Mouse (Mus musculus): ENCODE results near the gene Cfap77. TPM values are rescaled to one million over a fixed set of nuclear protein-coding genes. Genes with fewer than 3 reads are reported as not detected.
"Not testable (repeated sequence)": the region's sequence is repeated elsewhere in the genome, so short reads cannot be mapped to it uniquely, and the experiment has no call there.

The Cfap77 gene
- 0.31 and 0.61 TPM in 2 replicates for polyA plus RNA-seq (2012; rRNA removed)

- Histone ChIP-seq H3K36me3 (ENCODE audit: control insufficient read depth, insufficient read depth, low read length) (no peaks in the 10 kb centered on the region), H3K27ac (ENCODE audit: insufficient read depth, low read depth, low read length) (no peak within 1 kb of the TSS)
Observed at GRCm38 (mm10) chr2:29054991-29055390, at the start of gene Cfap77. Gene Cfap77, minus strand, starts transcription at chr2:29055066.

GRCm38 (mm10) chr2:29102416-29103377 is 47.8 kb upstream of the Cfap77 start:
- H3K4me1 ChIP-seq (ENCODE audit: control insufficient read depth, insufficient read depth, low read length); H3K4me3 ChIP-seq (ENCODE audit: insufficient read depth, low read depth, low read length); H3K27me3 ChIP-seq (replicated peaks; ENCODE audit: control insufficient read depth, insufficient read depth, low read length); H3K36me3 ChIP-seq (ENCODE audit: control insufficient read depth, insufficient read depth, low read length); H3K27ac ChIP-seq (ENCODE audit: insufficient read depth, low read depth, low read length): not testable (repeated sequence)
- DNase-seq: peak; percentile 27
- 77% methylated on average over 9 of the region's 10 CpGs for WGBS

More at GRCm38 (mm10) chr2:29054991-29055390, at the start of gene Cfap77:
- H3K4me1 ChIP-seq (ENCODE audit: control insufficient read depth, insufficient read depth, low read length): 0 out of 2 replicates have a peak, but pooled peaks cover 5% of the 10 kb centered on the region
- DNase-seq: peak; percentile 69
- TF ChIP-seq CTCF (conservative IDR thresholded peaks at IDR 0.05; ENCODE audit: insufficient read depth, insufficient read length, low read depth, low read length) (no peak), POLR2A (IDR thresholded peaks at IDR 0.05; ENCODE audit: low read depth, low read length) (no peak)
- no peaks in the 10 kb centered on the region for H3K27me3 ChIP-seq (replicated peaks; ENCODE audit: control insufficient read depth, insufficient read depth, low read length)
- H3K4me3 ChIP-seq (ENCODE audit: insufficient read depth, low read depth, low read length): peak within 1 kb of the TSS; percentile 76
- WGBS: under 1% methylated on average over 25 of the region's 25 CpGs

DNA sequence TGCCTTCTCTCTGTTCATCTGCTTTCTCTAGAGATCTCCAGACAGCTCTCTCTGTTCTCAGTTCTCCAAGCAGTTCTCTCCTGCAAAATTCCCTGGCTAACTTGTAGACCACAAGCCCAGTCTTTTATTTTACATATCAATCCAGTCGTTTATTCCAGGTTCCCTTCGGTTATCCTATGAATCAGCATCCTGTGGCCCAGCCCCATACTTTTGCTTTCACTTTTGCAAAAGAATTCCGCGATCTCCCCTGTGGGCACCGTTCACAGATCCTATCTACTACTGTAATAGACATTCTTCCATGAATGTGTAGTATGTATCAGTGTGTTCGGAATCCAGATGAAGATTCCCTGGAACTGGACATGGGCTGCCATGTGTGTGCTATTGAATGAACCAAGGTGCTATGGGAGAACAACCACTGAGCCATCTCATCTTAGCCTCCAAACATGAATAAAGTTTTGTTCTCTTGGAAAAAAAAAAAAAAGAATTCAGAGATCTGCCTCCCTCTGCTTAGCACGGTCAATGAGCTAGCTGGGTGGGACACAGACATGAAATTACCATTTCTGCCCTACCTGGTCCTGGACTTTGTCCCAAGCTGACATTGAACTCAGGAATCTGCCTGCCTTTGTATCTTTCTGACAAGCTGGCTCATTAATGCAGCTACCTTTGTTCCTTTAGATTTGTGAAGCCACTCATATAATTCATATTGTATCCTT is 46.1 kb upstream of the Cfap77 start:
- Histone ChIP-seq H3K4me1 (ENCODE audit: control insufficient read depth, insufficient read depth, low read length) (no peaks in the 10 kb centered on the region), H3K27me3 (replicated peaks; ENCODE audit: control insufficient read depth, insufficient read depth, low read length) (no peaks in the 10 kb centered on the region), H3K36me3 (ENCODE audit: control insufficient read depth, insufficient read depth, low read length) (no peaks in the 10 kb centered on the region), H3K27ac (ENCODE audit: insufficient read depth, low read depth, low read length) (peak overlapping the region; percentile 68; the same call in 1 of the 2 replicates), H3K4me3 (ENCODE audit: insufficient read depth, low read depth, low read length) (peak overlapping the region; percentile 41)
- peak; percentile 38 for DNase-seq
- 46% methylated on average over 7 of the region's 7 CpGs for whole genome bisulfite sequencing
- TF ChIP-seq POLR2A (IDR thresholded peaks at IDR 0.05; ENCODE audit: low read depth, low read length) (no peak), CTCF (conservative IDR thresholded peaks at IDR 0.05; ENCODE audit: insufficient read depth, insufficient read length, low read depth, low read length) (no peak)

- Histone ChIP-seq H3K4me1 (ENCODE audit: control insufficient read depth, insufficient read depth, low read length) (no peaks in the 10 kb centered on the region), H3K27me3 (replicated peaks; ENCODE audit: control insufficient read depth, insufficient read depth, low read length) (no peaks in the 10 kb centered on the region), H3K36me3 (ENCODE audit: control insufficient read depth, insufficient read depth, low read length) (no peaks in the 10 kb centered on the region), H3K4me3 (ENCODE audit: insufficient read depth, low read depth, low read length) (no peak overlapping the region), H3K27ac (ENCODE audit: insufficient read depth, low read depth, low read length) (no peak overlapping the region)
- WGBS: 88% methylated on average over 14 of the region's 14 CpGs
- TF ChIP-seq CTCF (conservative IDR thresholded peaks at IDR 0.05; ENCODE audit: insufficient read depth, insufficient read length, low read depth, low read length) (no peak), POLR2A (IDR thresholded peaks at IDR 0.05; ENCODE audit: low read depth, low read length) (no peak)
- no peak for DNase-seq
Observed at GRCm38 (mm10) chr2:29099646-29100045, 44.8 kb upstream of the Cfap77 start.

DNA sequence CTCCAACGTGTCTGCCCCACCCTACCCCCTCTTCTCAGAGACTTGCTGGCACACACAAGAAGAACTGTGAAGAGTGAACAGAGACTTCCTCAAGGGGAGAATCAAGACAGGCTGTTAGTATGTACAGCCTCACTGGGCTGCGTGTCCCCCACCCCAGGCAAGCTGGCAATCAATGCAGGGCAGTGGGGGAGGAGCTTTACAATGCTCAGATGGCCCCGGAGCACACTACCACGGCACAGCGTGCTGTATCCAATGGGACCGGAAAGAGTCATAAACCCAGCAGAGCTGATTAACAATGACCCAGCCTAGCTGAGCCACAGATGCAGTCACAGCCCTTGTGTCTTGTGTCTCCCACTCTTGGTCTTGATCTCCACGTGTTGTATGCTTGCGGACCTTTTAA is 43.9 kb upstream of the Cfap77 start:
- no peak overlapping the region for H3K4me3 ChIP-seq (ENCODE audit: insufficient read depth, low read depth, low read length)
- no peaks in the 10 kb centered on the region for H3K27me3 ChIP-seq (replicated peaks; ENCODE audit: control insufficient read depth, insufficient read depth, low read length)
- TF ChIP-seq POLR2A (IDR thresholded peaks at IDR 0.05; ENCODE audit: low read depth, low read length): no peak
- no peak for TF ChIP-seq CTCF (conservative IDR thresholded peaks at IDR 0.05; ENCODE audit: insufficient read depth, insufficient read length, low read depth, low read length)
- no peaks in the 10 kb centered on the region for H3K36me3 ChIP-seq (ENCODE audit: control insufficient read depth, insufficient read depth, low read length)
- H3K27ac ChIP-seq (ENCODE audit: insufficient read depth, low read depth, low read length): no peak overlapping the region
- no peaks in the 10 kb centered on the region for H3K4me1 ChIP-seq (ENCODE audit: control insufficient read depth, insufficient read depth, low read length)
- no peak for DNase-seq
- whole genome bisulfite sequencing: 37% methylated on average over 8 of the region's 8 CpGs

DNA sequence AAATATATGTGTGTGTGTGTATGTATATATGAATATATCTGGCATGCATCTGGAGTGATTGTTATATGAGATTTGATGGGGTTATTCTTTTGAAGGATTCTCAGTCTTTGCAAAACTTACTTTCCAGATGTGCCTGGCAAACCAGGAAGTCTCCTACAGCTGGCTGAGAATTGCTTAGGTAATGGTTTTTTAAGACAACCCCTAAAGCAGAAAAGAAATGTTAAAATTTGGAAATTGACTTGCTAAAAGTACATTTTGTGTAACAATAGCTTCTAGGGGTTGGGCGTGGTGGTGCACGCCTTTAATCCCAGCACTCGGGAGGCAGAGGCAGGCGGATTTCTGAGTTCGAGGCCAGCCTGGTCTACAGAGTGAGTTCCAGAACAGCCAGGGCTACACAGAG is 43.1 kb upstream of the Cfap77 start:
- not testable (repeated sequence) for H3K27ac ChIP-seq (ENCODE audit: insufficient read depth, low read depth, low read length); DNase-seq

DNA sequence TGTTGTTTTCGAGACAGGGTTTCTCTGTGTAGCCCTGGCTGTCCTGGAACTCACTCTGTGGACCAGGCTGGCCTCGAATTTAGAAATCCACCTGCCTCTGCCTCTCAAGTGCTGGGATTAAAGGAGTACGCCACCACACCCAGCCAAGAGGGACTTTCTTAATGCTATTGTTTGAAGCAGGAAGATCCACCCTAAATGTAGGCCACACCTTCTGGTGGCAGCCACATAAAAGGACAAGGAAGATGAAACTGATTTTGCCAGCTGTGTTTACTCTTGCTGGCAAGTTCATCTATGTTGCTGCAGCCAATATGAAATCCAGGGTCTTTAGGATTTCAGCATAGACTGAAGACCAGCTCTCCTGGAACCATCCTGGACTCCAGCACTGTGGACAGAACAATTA is 42.6 kb upstream of the Cfap77 start:
- H3K27me3 ChIP-seq (replicated peaks; ENCODE audit: control insufficient read depth, insufficient read depth, low read length): no peaks in the 10 kb centered on the region
- 79% methylated on average over 3 of the region's 3 CpGs for WGBS

More for the DNA sequence above, 43.1 kb upstream of the Cfap77 start:
- 92% methylated on average over 5 of the region's 5 CpGs for WGBS
- not testable (repeated sequence) for H3K27me3 ChIP-seq (replicated peaks; ENCODE audit: control insufficient read depth, insufficient read depth, low read length); H3K36me3 ChIP-seq (ENCODE audit: control insufficient read depth, insufficient read depth, low read length); H3K4me3 ChIP-seq (ENCODE audit: insufficient read depth, low read depth, low read length); H3K4me1 ChIP-seq (ENCODE audit: control insufficient read depth, insufficient read depth, low read length)

More for the DNA sequence above, 42.6 kb upstream of the Cfap77 start:
- H3K27ac ChIP-seq (ENCODE audit: insufficient read depth, low read depth, low read length): no peak overlapping the region
- H3K4me3 ChIP-seq (ENCODE audit: insufficient read depth, low read depth, low read length): no peak overlapping the region
- no peaks in the 10 kb centered on the region for H3K36me3 ChIP-seq (ENCODE audit: control insufficient read depth, insufficient read depth, low read length)
- no peaks in the 10 kb centered on the region for H3K4me1 ChIP-seq (ENCODE audit: control insufficient read depth, insufficient read depth, low read length)
- TF ChIP-seq CTCF (conservative IDR thresholded peaks at IDR 0.05; ENCODE audit: insufficient read depth, insufficient read length, low read depth, low read length) (no peak), POLR2A (IDR thresholded peaks at IDR 0.05; ENCODE audit: low read depth, low read length) (no peak)
- no peak for DNase-seq

Measured in kidney, adult 2 months (tissue).